In genomic region chr6:49096421-49096820, GRCm38 (mm10) we compare ENCODE assay signal across 8 mouse cellular contexts. TPM values are rescaled to one million over a fixed set of nuclear protein-coding genes. Genes with fewer than 3 reads are reported as not detected.
DNase-seq lines count a peak whose midpoint lies in the region; ATAC-seq lines count a peak whose summit lies in the region.

No protein-coding gene starts in this region.

- peaks cover 18% of the 10 kb centered on the region for H3K36me3 ChIP-seq in intestine, embryonic 15.5 days
- H3K36me3 ChIP-seq in lung, embryonic 16.5 days (ENCODE audit: control insufficient read depth, insufficient read depth, low read length): peaks cover 8% of the 10 kb centered on the region

- 67% methylated on average over 7 of the region's 7 CpGs for WGBS in intestine, embryonic 15.5 days
- 43% methylated on average over 7 of the region's 7 CpGs for WGBS in lung, embryonic 16.5 days

- peak; percentile 39 for DNase-seq in layer of hippocampus, adult 11-12 months (ENCODE audit: low spot score)
- DNase-seq in layer of hippocampus, postnatal 25 days (ENCODE audit: extremely low spot score in 1 of 2, low spot score in 1 of 2): no peak
- peak; percentile 85 for DNase-seq in adrenal gland, adult 2 months
- DNase-seq in fat pad, adult 2 months (ENCODE audit: extremely low read depth, low read depth, low spot score): peak; percentile 72
- no peak for DNase-seq in natural killer cell, adult 2 months (ENCODE audit: low spot score in 2 of 2)

- no peak overlapping the region for H3K4me3 ChIP-seq in intestine, embryonic 15.5 days (replicated peaks)
- H3K4me3 ChIP-seq in lung, embryonic 16.5 days (ENCODE audit: low read length): no peak overlapping the region

- H3K9ac ChIP-seq in intestine, embryonic 15.5 days: no peak overlapping the region
- peak overlapping the region; percentile 45 for H3K9ac ChIP-seq in lung, embryonic 16.5 days (ENCODE audit: low read length)

- H3K27me3 ChIP-seq in intestine, embryonic 15.5 days (replicated peaks): no peaks in the 10 kb centered on the region
- no peaks in the 10 kb centered on the region for H3K27me3 ChIP-seq in lung, embryonic 16.5 days (ENCODE audit: control insufficient read depth, insufficient read depth, low read depth, low read length)

- H3K4me1 ChIP-seq in intestine, embryonic 15.5 days (replicated peaks): peaks cover 14% of the 10 kb centered on the region; the same call in 1 of the 2 replicates
- peaks cover 30% of the 10 kb centered on the region for H3K4me1 ChIP-seq in lung, embryonic 16.5 days (replicated peaks; ENCODE audit: control insufficient read depth, insufficient read depth, low read length)

- peak overlapping the region; percentile 23; the same call in 1 of the 2 replicates for H3K4me2 ChIP-seq in intestine, embryonic 15.5 days (replicated peaks)
- peak overlapping the region; percentile 24 for H3K4me2 ChIP-seq in lung, embryonic 16.5 days (ENCODE audit: low read depth, low read length)

- no peaks in the 10 kb centered on the region for H3K9me3 ChIP-seq in intestine, embryonic 15.5 days
- H3K9me3 ChIP-seq in lung, embryonic 16.5 days (ENCODE audit: control insufficient read depth, low read length): no peaks in the 10 kb centered on the region

- peak overlapping the region; percentile 13; the same call in 1 of the 2 replicates for H3K27ac ChIP-seq in intestine, embryonic 15.5 days
- H3K27ac ChIP-seq in lung, embryonic 16.5 days (ENCODE audit: low read length): peak overlapping the region; percentile 96

- ATAC-seq in intestine, embryonic 15.5 days: peak; percentile 37; the same call in 1 of the 2 replicates
- peak; percentile 75 for ATAC-seq in lung, embryonic 16.5 days (ENCODE audit: low read depth)
- no peak for ATAC-seq in erythroblast, adult 5-6 weeks (replicated peaks; ENCODE audit: low FRiP score, poor library complexity, severe bottlenecking)

RNA-seq across cellular contexts. Expression of gene Malsu1, which starts 22.8 kb away (rescaled TPM):
- 10 to 100 TPM; 22.8 to 28.3 TPM for total RNA-seq in layer of hippocampus, postnatal 25 days (2021)
- total RNA-seq in adrenal gland, adult 2 months (2021): 10 to 100 TPM; 35.4 to 42.3 TPM
- 30.6 and 55.1 TPM in 2 replicates for polyA plus RNA-seq in adrenal gland, adult 2 months (2012; rRNA removed)
- polyA plus RNA-seq in intestine, embryonic 15.5 days (2015; fragmentation: Nextera tagmentation; extraction: Ambion mirVana): 66.9 and 78.7 TPM in 2 replicates
- polyA plus RNA-seq in lung, embryonic 16.5 days (2015; fragmentation: Nextera tagmentation; extraction: Ambion mirVana): 66.4 and 77.4 TPM in 2 replicates
- 4.8 and 14.2 TPM in 2 replicates for total RNA-seq in erythroblast, adult 5-6 weeks (2015; ENCODE audit: low replicate concordance)
- 0.77 and 2.2 TPM in 2 replicates for total RNA-seq in erythroblast, adult 5-6 weeks (2017; ENCODE audit: low replicate concordance)

Comparison
In these comparisons a context has a peak if more than half of its experiments do, and no peak if none do; other contexts are left out.
1. DNase-seq: peak in layer of hippocampus, adult 11-12 months (single experiment), adrenal gland, adult 2 months (single experiment) and fat pad, adult 2 months (single experiment); none in layer of hippocampus, postnatal 25 days (0 of 2) and natural killer cell, adult 2 months (0 of 2).